Mouse (Mus musculus): ENCODE data around the gene Tbl3.

DNA sequence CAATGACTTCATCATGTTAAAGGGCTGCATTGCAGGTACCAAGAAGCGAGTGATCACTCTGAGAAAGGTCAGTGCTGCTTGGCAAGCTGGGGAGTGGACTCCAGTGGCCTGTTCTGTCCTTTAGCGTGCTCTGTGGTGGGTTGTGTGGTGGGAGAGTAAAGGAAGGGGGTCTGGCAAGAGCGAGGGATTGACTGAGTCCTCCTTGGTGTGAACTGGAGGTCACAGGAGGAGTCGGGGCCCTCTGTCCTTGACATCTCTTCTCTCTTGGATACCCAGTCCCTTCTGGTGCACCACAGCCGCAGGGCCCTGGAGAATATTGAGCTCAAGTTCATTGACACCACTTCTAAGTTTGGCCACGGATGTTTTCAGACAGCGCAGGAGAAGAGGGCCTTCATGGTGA is 28.0 kb upstream of the Tbl3 start:
- TF ChIP-seq CTCF (IDR thresholded peaks at IDR 0.05; ENCODE audit: low read depth) (no peak), EP300 (IDR thresholded peaks at IDR 0.05; ENCODE audit: low read depth) (no peak)

Measured in liver, embryonic 14.5 days (tissue).